Mouse (Mus musculus) liver, embryonic 14.5 days (tissue): ENCODE measurements around the gene Hsf2.

Experiments used
- CTCF ChIP-seq: IDR thresholded peaks from 2 replicates; pipeline ENCODE4 v1.5.1; 2016; ENCODE audit warnings: antibody characterized with exemption, low read depth, control low read depth
- EP300 ChIP-seq: IDR thresholded peaks from 2 replicates; pipeline ENCODE4 v1.6.1; 2016; ENCODE audit warnings: antibody characterized with exemption, low read depth

- no peak for TF ChIP-seq CTCF
- TF ChIP-seq EP300: no peak
These were observed 5.9 kb downstream of the Hsf2 start for GRCm38 (mm10) chr10:57492050-57492449.
